Mouse (Mus musculus): ENCODE measurements around the gene Tab1. TPM values are rescaled to one million over a fixed set of nuclear protein-coding genes. Genes with fewer than 3 reads are reported as not detected.

Gene Tab1
- polyA plus RNA-seq, 2 experiments from 2014 or later = 12.0 to 39.6 TPM

DNA sequence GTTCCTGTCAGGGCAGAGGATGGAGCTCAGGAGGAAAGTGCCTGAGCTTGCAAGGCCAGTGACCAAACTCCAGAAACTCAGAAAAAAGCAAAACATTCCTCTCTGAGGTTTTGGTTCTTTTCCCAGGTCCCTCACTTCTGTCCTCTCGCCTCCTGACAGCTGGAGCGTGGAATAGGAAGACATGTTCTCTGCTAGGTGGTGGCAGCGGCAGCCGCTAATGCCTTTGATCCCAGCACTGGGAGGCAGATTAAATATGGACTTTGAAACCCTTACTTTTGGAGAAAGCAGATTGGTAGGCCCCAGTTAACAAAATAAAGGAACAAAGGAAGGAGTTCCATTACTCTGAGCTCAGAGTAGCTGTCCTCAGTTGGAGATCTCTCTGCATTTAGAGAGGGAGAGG lies 75.5 kb downstream of the Tab1 start:
- ATAC-seq = no peak

Other genes starting within 250 kb of the Tab1 start
- 100 to 1,000 TPM; 560 to 705 TPM for gene Apobec3, start 241.5 kb upstream of the Tab1 start, polyA plus RNA-seq (2017; shearing (Covaris generic))
- gene Cbx7, start 162.0 kb upstream of the Tab1 start, polyA plus RNA-seq (2017; shearing (Covaris generic)) = 10 to 100 TPM; 48.1 to 54.3 TPM
- 1 to 10 TPM; 1.4 to 2.8 TPM for gene Pdgfb, start 118.2 kb upstream of the Tab1 start, polyA plus RNA-seq (2017; shearing (Covaris generic))
- under 1 TPM; 0.86 to 0.94 TPM for gene Syngr1, start 41.8 kb upstream of the Tab1 start, polyA plus RNA-seq (2017; shearing (Covaris generic))
- 1,000 to 10,000 TPM; 3,782 to 4,433 TPM for gene Rpl3, start 41.3 kb upstream of the Tab1 start, polyA plus RNA-seq (2017; shearing (Covaris generic))
- gene Mgat3, start 40.6 kb downstream of the Tab1 start, polyA plus RNA-seq (2017; shearing (Covaris generic)) = under 1 TPM in 1 of 2 experiments, not detected in 1; 0.13 TPM
- 10 to 100 TPM; 33.6 to 42.7 TPM for gene Mief1, start 100.9 kb downstream of the Tab1 start, polyA plus RNA-seq (2017; shearing (Covaris generic))
- gene AC140267.1, start 102.7 kb downstream of the Tab1 start, polyA plus RNA-seq (2017; shearing (Covaris generic)) = 10 to 100 TPM in 1 of 2 experiments, not detected in 1; 14.2 TPM
- gene Atf4, start 122.1 kb downstream of the Tab1 start, polyA plus RNA-seq (2017; shearing (Covaris generic)) = 10 to 100 TPM; 80.4 to 96.5 TPM
- 10 to 100 TPM; 18.3 to 21.5 TPM for gene Rps19bp1, start 131.2 kb downstream of the Tab1 start, polyA plus RNA-seq (2017; shearing (Covaris generic))
- not detected for gene Cacna1i, start 154.1 kb downstream of the Tab1 start, polyA plus RNA-seq (2017; shearing (Covaris generic))